Mouse (Mus musculus): ENCODE measurements around the gene Csf2. TPM values are rescaled to one million over a fixed set of nuclear protein-coding genes. Genes with fewer than 3 reads are reported as not detected.

Csf2 gene
- total RNA-seq, 2 experiments from 2014 or later: not detected

DNA sequence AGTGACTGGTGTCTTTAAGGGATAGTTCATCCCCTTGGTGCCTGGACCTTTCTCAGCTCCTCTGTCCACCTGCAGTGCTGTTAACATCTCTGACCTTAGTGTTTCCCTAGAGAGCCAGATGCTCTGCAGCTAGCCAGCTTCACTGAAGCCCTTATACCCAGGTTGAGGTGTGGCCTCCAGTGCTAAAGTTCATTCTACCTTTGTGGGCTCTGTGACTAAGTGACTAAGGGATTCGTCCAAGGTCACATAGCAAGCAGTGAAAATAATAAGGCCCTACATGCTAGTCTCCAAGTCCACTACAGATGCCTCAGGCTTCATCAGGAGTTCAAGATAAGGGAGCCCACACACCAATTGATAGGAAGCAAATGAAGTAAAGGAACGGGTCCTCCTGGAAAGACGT, 7.0 kb downstream of the Csf2 start:
- no peak for DNase-seq (ENCODE audit: extremely low spot score in 1 of 2, low spot score in 1 of 2)

DNA sequence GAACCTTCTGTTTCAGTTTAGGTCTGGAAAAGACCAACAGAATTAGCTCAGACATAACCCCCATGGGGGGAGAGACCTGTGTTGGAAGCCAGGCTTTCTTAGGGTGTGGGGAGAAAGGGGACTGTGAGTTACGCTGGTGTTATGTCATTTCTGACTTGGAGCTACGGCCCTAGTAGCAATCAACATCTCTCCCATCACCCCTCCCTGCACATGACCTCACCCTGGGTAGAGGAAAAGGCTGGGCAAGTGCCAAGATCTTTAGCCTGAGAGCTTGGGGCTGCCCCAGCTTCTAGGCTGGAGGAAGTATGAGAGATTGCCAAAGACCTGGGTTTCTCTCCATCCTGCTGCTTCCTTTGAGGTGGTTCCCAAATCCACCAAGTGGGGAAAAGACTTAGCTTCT, 12.5 kb downstream of the Csf2 start:
- no peak for DNase-seq (ENCODE audit: extremely low spot score in 1 of 2, low spot score in 1 of 2)

DNA sequence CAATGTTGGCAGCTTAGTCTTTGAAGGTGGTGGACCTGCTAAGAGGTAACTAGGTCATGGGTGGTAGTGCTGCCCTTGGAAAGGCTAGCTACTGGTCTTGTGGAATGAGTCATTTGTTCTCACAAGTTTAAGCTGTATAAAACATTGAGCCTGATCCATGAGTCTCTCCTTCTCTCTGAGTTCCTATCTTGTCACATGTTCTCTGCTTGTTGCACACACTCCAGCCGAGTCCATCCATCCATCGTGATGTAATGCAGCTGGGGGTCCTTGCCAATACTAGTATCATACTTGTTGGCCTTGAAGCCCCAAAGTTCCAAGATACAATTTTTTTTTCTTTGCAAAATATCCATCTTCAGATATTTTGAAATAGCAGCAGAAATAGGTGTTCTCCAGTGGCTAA, 22.0 kb downstream of the Csf2 start:
- DNase-seq (ENCODE audit: extremely low spot score in 1 of 2, low spot score in 1 of 2): no peak

DNA sequence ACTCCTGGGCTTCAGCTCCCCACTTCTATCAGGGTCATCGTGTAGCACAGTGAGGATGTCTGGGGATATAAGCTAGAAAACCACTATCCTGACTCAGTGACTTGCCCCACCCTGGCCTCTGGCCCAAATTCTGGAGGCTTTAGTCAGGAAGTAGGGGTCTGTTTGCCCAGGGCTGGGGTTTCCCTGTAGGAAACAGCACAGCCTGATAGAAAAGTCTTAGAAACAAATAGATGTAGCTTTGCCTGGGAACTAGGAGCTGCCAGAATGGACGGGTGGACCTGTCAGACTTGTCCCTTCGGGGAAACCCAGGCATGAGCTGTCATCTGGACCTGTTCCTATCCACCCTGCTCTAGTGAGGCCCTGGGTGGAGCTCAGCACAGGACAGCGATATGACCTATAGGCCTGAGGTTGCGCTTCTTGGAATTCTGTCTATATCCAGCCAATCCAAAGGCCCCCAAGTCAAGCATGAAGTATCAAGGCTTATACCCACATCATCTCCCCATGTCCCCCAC, 24.9 kb downstream of the Csf2 start:
- DNase-seq (ENCODE audit: extremely low spot score in 1 of 2, low spot score in 1 of 2): no peak

DNA sequence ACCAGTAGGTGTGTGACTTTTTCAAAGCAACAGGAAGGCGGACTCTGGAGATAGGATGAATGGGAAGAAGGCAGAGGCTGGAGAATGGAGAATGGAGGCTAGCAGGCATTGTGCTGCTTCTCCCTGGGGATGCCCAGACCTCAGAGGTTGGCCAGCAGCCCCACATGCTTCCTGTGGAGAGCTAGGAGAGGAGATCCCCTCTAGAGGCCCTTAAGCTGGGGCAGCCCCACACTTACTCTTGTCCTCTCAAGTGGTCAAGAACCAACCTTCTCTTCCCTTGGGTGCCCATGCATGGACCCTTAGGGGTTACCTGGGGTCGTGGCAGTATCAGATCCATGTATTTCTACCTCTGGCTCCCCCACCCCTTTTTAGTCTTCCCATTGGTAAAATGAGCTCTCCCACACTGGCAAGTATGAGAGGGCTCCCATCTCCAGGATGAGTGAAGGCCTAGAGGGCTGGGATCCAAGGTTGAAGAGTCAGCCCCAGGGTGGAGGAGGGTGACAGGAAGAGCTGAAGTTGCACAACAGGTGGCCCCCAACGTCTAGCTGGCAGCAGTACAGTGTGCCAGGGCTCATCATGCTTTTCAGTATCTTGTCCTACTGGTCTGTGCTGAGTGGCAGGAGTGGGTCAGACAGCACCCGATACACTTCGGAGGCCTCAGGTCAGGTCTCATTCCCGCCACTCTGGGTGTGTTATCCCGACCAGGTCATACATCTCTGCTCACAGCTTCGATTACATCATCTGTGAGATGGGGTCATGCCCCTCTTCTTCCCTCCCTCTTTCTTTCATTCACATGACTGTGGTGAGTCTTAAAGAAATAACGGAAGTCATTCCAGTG, 25.6 kb downstream of the Csf2 start:
- no peak for DNase-seq (ENCODE audit: extremely low spot score in 1 of 2, low spot score in 1 of 2)

DNA sequence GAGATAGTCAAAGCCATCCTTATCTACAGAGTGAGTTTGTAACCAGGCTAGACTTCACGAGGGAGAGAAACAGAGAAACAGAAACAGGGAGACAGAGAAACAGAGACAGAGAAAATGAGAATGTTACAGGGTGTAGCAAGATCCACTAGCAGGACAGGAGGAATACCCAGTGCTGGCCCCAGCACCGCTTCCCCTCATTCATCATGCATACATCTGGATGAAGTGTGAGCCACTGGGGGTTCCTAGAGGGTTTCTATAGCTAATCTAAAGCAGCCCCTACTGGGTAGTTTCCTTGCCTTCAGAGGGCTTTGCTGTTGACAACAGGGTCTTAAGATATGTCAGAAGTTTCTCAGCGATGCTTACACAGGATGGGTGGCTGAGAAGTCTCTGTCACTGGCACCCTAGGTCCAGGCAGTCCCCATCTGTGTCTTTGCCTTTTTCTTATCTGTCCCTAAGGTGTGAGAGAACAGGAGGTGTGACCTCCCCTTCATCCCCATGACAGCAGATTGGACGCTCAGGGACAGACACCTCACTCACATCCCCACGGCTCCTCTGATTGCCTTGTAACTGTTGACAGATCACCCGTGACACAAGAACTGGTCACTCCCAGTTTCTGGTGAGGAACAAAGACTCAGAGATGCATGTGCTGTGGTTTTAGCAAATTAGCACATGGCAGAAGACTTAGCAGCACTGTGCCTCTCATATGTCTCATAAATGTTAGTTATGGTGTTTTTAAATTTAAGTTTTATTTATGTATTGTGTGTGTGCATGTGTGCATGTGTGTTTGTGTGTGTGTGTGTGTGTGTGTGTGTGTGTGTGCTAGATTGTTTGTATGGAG, 29.3 kb downstream of the Csf2 start:
- DNase-seq (ENCODE audit: extremely low spot score in 1 of 2, low spot score in 1 of 2): no peak

DNA sequence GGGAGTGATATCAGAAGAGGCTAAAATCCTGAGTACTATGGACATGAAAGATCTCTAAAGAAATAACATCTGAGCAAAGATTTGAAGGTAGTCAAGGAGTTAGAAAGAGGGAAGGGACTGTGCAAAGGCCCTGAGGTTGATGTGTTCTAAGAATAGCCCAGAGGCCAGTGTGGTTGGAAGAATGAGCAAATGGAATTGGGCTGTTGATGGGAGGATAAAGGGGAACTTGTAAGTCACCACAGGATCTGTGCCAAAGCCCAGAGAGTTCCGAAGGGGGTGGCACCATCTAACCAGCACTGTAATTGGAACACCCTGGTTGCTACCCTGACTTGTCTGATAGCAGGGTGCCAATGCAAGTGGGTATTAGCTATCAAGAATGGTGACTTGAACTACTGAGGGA, 30.3 kb downstream of the Csf2 start:
- no peak for DNase-seq (ENCODE audit: extremely low spot score in 1 of 2, low spot score in 1 of 2)

DNA sequence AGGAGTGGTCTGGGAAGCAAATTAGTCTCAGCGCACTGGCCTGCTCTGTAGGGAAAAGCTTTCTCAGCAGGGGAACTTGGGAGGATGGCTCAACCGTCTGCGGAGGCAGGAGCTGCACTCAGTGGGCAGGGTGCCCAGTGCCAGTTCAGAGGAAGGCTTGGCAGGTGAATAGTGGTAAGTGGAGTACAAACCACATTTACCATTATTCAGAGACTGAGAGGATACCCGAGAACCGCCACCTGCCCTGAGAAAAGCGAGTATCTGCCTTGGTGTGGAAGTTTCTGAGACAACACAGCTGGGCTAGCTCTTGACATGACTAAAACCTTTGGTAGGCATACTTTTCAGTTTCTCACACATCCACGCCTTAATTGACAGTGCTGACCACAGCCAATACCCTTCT, 32.1 kb downstream of the Csf2 start:
- DNase-seq (ENCODE audit: extremely low spot score in 1 of 2, low spot score in 1 of 2): no peak

DNA sequence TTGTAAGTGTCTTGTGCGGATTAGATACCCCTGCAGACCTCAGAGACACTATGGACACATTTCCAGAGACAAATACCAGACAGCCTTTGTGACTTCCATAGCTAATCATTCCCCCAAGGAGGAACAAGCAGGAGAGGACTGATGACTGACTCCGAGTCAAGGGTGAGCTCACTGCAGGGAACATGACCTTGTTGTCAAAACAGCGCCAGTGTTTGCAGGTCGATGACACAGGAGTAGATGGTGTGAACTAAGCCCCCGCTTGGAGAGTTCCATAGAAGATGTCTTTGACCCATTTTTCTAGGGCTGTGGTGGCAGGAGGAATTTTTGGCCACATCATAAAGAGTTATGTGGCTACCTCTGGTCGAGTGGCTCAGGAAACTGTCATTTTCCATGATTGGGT, 33.4 kb downstream of the Csf2 start:
- DNase-seq (ENCODE audit: extremely low spot score in 1 of 2, low spot score in 1 of 2): no peak

DNA sequence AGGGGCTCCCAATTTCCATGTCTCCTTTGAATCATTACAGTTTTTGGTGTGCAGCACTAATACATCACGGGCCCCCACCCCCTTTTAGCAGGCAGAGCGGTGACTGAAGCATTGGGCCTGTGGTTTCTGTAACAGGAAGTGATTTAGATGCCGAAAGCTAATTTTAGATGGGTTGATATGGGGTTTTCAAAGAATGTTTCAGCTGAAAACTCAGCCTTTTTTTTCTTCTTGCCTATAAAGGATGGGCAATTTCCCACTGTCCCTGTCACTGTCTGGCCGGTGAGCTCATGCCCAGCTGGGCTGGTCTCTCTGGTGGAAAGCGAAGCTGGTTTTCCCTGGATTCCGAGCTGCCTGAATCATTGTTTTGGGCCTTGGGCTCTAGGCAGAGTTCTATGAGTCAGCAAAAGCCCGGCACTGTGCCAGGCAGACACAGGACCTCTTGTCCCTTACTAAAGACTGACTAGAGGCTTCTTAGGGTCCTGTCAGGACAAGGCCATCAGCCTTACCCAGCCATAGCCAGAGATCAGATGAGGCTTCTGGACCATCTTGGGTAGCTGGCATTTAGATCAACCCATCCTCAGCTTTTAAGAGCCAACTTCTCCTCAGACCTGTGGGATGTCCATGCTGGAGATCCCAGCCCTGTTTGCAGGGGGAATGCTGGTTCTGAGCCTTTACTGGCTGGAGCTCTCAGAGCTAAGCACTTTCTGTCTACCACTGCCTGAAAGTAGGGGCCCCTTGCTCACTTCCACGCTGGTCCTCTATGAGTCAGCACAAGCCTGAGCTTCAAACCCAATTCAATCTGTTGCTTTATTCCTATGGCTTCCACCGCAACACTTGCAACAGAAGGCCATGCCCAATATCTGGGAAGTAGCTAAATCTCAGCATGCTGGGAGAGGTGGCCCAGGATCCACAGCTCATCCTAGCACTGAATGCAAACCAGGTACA, 34.7 kb downstream of the Csf2 start:
- peak in 1 of 2 experiments; percentile 46 for DNase-seq (ENCODE audit: extremely low spot score in 1 of 2, low spot score in 1 of 2)

DNA sequence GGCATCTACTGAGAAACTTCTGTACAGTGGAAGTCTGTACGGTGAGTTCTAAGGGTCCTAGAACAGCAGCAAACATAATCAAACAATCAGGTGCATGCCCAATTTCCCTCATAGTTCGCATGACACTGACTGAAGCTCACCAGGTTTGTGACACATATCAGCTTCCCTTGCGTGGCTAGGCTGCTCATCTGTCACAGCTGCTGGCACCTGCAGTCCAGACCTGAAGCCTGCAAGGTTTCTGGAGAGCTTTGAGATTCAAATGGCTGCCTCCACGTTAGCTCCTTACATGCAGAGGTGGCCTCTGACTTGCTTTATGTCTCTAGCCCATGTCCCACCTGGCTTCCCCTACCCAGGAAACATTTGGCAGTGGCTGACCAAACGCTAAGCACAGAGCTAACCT, 35.8 kb downstream of the Csf2 start:
- no peak for DNase-seq (ENCODE audit: extremely low spot score in 1 of 2, low spot score in 1 of 2)

DNA sequence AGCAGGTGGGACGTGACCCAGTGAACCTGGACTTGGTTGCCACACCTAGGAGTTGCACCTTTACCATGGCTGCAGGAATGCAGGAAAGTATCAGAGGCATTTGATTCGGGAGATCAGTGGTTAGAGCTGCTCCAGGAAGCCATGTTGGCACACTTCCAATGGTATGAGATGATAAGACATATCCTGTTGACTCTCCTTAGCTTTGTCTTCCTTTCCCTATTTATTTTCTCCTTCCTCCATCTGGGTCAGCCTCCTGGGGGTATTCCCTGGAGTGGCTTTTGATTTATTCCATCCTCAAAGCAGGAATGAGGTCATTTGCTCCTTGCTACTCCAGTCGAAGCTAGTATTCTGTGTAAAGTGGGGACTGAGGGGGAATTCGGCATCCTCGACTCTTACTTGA, 42.5 kb downstream of the Csf2 start:
- DNase-seq (ENCODE audit: extremely low spot score in 1 of 2, low spot score in 1 of 2): no peak

DNA sequence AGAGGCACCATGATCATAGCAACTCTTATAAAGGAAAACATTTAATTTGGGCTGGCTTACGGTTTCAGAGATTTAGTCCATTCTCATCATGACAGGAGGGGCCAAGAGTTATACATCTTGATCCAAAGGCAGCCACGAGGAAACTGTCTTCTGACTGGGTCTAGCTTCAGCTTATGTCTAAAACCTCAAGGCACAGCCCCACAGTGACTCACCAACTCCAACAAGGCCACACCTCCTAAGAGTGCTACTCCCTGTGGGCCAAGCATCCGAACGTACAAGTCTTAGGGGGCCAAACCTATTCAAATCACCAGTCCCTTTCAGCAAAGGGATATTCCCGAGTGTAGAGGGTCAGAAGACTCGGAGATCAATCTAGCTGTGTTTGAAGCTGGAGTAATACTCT, 44.1 kb downstream of the Csf2 start:
- DNase-seq (ENCODE audit: extremely low spot score in 1 of 2, low spot score in 1 of 2): no peak

DNA sequence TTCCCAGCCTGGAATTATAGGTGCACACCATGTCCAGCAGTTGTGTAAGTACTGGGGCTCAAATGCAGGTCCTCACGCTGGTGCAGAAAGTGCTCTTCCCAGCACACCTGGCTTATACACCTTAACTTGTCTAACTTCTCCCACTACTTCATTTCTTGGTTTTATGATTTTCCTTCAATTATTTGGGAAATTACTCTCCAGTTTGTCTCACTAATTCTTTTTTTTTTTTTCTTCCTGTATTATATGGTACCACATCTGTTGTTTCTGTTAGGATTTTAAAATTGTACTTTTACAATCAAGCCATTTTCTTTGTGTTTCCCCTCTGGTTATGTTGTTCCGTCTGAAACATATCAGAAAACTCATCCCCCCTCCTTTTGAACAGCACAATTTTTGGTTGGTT, 44.7 kb downstream of the Csf2 start:
- no peak for DNase-seq (ENCODE audit: extremely low spot score in 1 of 2, low spot score in 1 of 2)

DNA sequence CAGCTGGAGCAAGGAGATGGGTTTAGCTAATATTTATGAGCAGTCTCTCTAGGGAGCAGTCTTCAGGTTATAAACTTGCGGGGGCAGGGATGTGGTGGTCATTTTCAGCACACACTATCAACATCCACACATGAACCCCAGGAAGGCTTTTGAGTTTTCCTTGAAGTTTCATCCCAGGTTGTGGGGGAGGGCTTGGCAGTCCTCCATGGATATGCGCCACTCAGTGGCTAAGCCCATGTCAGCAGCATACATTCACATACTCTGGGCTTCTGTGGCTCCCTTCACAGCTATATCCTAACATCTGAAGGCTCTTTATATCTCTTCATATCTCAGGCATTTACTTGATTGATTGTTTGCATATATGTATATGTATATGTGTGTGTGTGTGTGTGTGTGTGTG, 46.3 kb downstream of the Csf2 start:
- peak in 1 of 2 experiments; percentile 28 for DNase-seq (ENCODE audit: extremely low spot score in 1 of 2, low spot score in 1 of 2)

DNA sequence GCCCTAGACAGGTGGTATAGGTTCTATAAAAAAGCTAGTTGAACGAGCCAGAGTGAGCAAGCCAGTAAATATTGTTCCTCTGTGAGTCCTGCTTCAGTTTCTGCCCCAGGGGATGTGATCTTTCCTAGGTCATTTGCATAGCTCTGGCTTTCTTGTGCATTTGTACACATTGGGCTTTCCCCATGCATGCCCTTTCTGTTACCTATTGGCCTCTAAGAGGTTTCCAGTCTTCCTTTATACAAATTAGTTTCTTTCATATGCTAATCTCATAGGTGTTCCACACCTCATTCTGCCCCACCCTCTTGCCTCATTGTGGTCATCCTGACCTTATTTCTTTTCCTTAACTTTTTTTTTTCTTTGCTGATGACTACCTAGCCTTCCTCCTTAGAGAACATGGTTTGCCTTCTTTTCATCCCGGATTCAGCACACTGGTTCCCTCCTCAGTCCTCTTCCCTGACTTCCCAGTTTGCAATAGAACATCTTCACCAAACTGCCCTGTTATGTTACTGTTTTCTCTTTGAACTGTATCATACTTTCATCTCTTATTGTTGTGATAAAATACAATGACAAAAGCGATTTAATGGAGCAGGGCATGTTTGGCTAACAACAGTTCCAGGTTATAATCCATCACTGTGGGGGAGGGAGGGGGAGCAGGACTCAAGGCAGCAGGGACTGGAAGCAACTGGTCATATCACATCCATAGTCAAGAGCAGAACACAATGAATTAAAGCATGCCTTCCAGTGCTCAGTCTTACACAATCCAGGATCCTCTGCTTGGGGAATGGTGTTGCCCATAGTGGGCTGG, 47.4 kb downstream of the Csf2 start:
- DNase-seq (ENCODE audit: extremely low spot score in 1 of 2, low spot score in 1 of 2): no peak

DNA sequence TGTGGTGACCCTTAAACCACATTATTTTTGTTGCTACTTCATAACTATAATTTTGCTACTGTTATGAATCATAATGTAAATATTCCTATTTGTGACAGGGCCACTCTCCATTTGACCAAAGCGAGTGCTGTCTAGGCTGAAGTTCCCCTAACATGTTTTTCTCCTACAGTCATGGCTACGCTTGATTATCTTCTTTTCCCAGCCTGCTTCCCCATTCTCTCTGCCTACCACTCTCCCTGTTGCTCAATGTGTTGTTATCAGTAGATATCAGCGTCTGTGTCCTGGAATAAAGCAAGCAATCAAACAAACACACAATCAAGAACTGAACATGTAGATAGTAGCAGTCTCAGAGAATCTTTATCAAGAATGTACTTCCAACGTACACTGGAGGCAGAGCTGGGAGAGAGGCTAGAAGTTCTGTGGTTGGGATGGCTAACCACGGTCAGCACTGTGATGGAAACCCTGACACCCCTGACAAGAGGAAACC, 48.1 kb downstream of the Csf2 start:
- DNase-seq (ENCODE audit: extremely low spot score in 1 of 2, low spot score in 1 of 2): no peak
